Mouse (Mus musculus) hindbrain, embryonic 11.5 days (tissue): ENCODE data around the gene 9430097D07Rik. TPM values are rescaled to one million over a fixed set of nuclear protein-coding genes. Genes with fewer than 3 reads are reported as not detected.

Experiments
- ATAC-seq: fragments of 200-750 bp; cut with Nextera tagmentation; 2 replicates; pipeline ENCODE4 v1.8.0; 2017; ENCODE audit warnings: mild to moderate bottlenecking, moderate TSS enrichment, moderate library complexity; ENCODE audit not compliant: low FRiP score
- DNase-seq: peaks from one replicate; pipeline ENCODE4 v3.0.0-alpha.2; 2015; ENCODE audit warnings: low spot score
- H3K27ac ChIP-seq: fragments of 300-500 bp; sonication (generic); 2 replicates; pipeline ENCODE4 v1.5.1; 2014; ENCODE audit warnings: mild to moderate bottlenecking, low read depth, low read length
- H3K27me3 ChIP-seq: fragments of 300-500 bp; sonication (generic); 2 replicates; pipeline ENCODE4 v1.6.1; 2014; ENCODE audit warnings: mild to moderate bottlenecking, low read length, moderate library complexity, mixed read lengths; ENCODE audit not compliant: control insufficient read depth, insufficient read depth
- H3K36me3 ChIP-seq: fragments of 300-500 bp; sonication (generic); 2 replicates; pipeline ENCODE4 v1.6.1; 2014; ENCODE audit warnings: mild to moderate bottlenecking, low read length, moderate library complexity, mixed read lengths; ENCODE audit not compliant: control insufficient read depth, insufficient read depth
- H3K4me1 ChIP-seq: fragments of 300-500 bp; sonication (generic); replicated peaks from 2 replicates; pipeline ENCODE4 v1.6.1; 2014; ENCODE audit warnings: low read length, mixed read lengths; ENCODE audit not compliant: control insufficient read depth, insufficient read depth
- H3K4me2 ChIP-seq: fragments of 300-500 bp; sonication (generic); replicated peaks from 2 replicates; pipeline ENCODE4 v1.6.1; 2014; ENCODE audit warnings: mild to moderate bottlenecking, low read depth, low read length
- H3K4me3 ChIP-seq: fragments of 300-500 bp; sonication (generic); 2 replicates; pipeline ENCODE4 v1.5.1; 2014; ENCODE audit warnings: low read depth, low read length
- H3K9ac ChIP-seq: fragments of 300-500 bp; sonication (generic); 2 replicates; pipeline ENCODE4 v1.6.1; 2014; ENCODE audit warnings: low read depth, low read length
- H3K9me3 ChIP-seq: fragments of 300-500 bp; sonication (generic); 2 replicates; pipeline ENCODE4 v1.6.1; 2016; ENCODE audit warnings: low read length; ENCODE audit not compliant: control insufficient read depth
- WGBS: fragments of 180-500 bp; shearing (Covaris S2); extraction: QIAGEN DNeasy Blood & Tissue Kit; methylation state at CpG from one replicate; pipeline ENCODE4 v1.1.7; 2014; 5-methylcytosine and 5-hydroxymethylcytosine counted together
- polyA plus RNA-seq: library from polyadenylated mRNA; unstranded; fragments of >200 nt; fragmentation: Nextera tagmentation; extraction: Ambion mirVana; gene quantifications from 2 replicates; pipeline ENCODE4 v1.2.1, GENCODE M21; 2014

The 9430097D07Rik gene
- polyA plus RNA-seq, 1 experiment from 2014 or later: 0.37 TPM

DNA sequence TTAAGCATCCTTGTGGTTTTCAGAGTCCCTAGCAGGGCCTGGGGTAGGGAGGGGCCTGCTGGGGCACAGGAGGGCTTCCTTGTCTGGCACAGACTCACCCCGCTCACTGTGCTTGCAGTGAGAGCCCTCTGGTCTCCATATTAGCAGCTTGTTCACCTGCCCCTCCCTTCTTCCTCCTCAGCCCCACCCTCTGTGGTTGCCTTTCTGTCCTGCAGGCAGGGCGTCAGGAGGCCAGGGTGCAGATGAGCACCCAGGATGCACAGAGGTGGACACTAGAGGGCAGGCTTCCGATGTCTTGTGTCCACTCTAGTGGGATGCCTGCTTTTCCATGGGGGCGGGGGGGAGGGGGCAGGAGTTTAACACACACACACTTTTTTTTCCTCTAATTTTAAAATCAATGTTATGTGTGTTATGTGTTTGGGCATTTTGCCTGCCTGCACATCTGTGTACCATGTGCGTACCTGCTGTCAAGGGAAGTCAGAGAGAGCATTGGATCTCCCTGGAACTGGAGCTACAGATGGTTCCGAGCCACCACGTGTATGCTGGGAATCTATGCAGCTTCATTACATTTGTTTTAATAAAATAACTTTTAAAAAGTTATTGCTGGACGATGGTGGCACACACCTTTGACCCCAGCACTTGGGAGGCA, 26.1 kb upstream of the 9430097D07Rik start:
- no peak overlapping the region for H3K9ac ChIP-seq
- no peak for ATAC-seq

DNA sequence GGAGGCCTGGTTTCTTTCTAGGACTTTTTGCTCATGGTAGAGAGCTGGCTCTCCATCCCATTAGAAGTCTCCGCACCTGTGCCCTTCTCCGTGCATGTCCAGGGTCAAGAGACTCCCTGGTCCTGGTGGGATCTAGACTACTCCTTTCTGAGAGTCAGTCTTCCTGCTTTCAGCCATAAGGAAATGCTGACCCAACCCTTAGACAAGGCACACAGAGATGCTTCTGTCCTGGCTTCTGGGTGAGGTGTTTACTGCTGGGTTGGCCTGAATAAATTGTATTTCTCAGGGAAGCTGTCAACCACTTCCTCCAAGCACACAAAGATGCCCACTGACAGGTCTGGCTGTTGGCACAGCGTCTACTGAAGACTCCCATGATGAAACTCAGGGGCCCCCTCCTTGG, 23.9 kb upstream of the 9430097D07Rik start, which contains the start of gene St6galnac6:
St6galnac6 (plus strand) TSS at position 301 of the 400 bp plus-strand sequence.
- ATAC-seq: no peak

More for the DNA sequence above, 26.1 kb upstream of the 9430097D07Rik start:
- Histone ChIP-seq H3K4me1 (no peaks in the 10 kb centered on the region), H3K4me2 (no peak overlapping the region), H3K27ac (no peak overlapping the region), H3K36me3 (no peaks in the 10 kb centered on the region), H3K4me3 (no peak overlapping the region), H3K9me3 (no peaks in the 10 kb centered on the region), H3K27me3 (no peaks in the 10 kb centered on the region)
- 37% methylated on average over 8 of the region's 8 CpGs for WGBS
- DNase-seq: peak; percentile 62

DNA sequence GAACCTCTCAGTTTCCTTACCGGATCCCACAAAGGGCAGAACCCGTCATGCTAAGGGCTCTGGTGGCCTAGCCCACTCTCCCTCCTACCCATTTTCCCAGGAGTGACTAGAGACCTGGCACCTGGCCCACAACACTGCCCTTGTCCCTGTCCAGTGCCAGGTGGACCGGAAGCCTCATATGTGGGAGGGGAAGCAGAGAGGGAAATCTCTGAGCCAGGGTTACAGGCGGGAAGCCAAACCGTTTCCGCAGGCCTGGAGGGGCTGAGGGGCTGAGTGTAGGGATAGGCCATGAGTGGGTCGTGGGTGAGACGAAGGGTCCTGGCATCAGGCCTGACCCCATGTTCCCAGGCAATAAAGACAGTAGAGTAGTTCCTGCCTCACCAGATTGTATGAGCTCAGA, 23.0 kb upstream of the 9430097D07Rik start:
- Histone ChIP-seq H3K4me2 (no peak overlapping the region), H3K4me3 (no peak overlapping the region), H3K4me1 (no peaks in the 10 kb centered on the region), H3K9ac (no peak overlapping the region), H3K27ac (no peak overlapping the region), H3K27me3 (no peaks in the 10 kb centered on the region), H3K36me3 (no peaks in the 10 kb centered on the region), H3K9me3 (no peaks in the 10 kb centered on the region)
- DNase-seq (no peak), ATAC-seq (no peak)
- WGBS: 93% methylated on average over 8 of the region's 8 CpGs

More for the DNA sequence above, 23.9 kb upstream of the 9430097D07Rik start, which contains the start of gene St6galnac6:
- no peak within 1 kb of the TSS for H3K9ac ChIP-seq
- no peaks in the 10 kb centered on the region for H3K9me3 ChIP-seq
- DNase-seq: no peak
- H3K4me2 ChIP-seq: no peak within 1 kb of the TSS
- no peak within 1 kb of the TSS for H3K27ac ChIP-seq
- H3K27me3 ChIP-seq: no peaks in the 10 kb centered on the region
- no peaks in the 10 kb centered on the region for H3K36me3 ChIP-seq
- 92% methylated on average over 3 of the region's 3 CpGs for WGBS
- H3K4me1 ChIP-seq: no peaks in the 10 kb centered on the region
- no peak within 1 kb of the TSS for H3K4me3 ChIP-seq

DNA sequence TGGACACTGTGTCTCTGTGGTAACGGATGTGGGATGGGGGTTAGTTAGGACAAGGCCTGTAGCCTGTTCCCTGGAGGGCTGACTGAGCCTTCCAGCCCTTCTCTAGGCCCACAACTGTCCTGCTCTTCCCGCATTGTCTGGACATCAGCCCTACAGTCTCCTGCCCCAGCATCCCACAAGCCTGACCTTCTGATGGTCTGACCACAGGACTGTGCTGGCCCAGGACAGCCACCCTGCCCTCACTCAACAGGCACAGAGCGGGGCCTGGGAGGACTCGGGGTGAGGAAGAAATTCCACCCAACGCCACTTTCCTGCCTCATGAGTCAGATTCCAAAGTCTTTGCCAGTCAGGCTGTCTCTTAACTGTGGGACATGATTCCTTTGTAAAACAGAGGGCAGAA, 22.2 kb upstream of the 9430097D07Rik start:
- Histone ChIP-seq H3K4me3 (no peak overlapping the region), H3K4me1 (no peaks in the 10 kb centered on the region), H3K9me3 (no peaks in the 10 kb centered on the region), H3K27ac (no peak overlapping the region), H3K27me3 (no peaks in the 10 kb centered on the region), H3K36me3 (no peaks in the 10 kb centered on the region), H3K9ac (no peak overlapping the region), H3K4me2 (no peak overlapping the region)
- DNase-seq (no peak), ATAC-seq (no peak)
- 94% methylated on average over 5 of the region's 5 CpGs for WGBS

DNA sequence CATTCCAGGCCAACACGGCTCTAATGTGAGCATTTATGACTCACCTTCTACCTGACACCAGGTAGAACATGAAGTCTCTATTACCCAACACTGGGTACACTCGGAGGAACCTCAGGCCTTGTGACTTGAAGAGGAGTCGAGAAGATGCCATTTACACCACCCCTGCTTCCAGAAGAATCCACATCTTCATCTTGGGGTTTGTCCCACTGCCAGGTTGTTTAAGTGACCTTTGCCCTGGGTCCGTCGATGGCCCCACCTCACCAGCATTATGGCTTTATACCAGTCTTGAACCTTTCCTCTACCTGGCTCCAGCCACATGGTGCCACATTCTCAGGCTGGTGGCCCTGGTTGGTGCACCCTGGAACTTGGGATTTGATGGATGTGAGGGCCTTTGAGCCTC, 21.8 kb upstream of the 9430097D07Rik start:
- Histone ChIP-seq H3K9me3 (no peaks in the 10 kb centered on the region), H3K9ac (no peak overlapping the region), H3K4me1 (no peaks in the 10 kb centered on the region), H3K27me3 (no peaks in the 10 kb centered on the region), H3K4me3 (no peak overlapping the region), H3K4me2 (no peak overlapping the region), H3K27ac (no peak overlapping the region), H3K36me3 (no peaks in the 10 kb centered on the region)
- DNase-seq: no peak
- WGBS: 90% methylated on average over 5 of the region's 5 CpGs
- no peak for ATAC-seq

DNA sequence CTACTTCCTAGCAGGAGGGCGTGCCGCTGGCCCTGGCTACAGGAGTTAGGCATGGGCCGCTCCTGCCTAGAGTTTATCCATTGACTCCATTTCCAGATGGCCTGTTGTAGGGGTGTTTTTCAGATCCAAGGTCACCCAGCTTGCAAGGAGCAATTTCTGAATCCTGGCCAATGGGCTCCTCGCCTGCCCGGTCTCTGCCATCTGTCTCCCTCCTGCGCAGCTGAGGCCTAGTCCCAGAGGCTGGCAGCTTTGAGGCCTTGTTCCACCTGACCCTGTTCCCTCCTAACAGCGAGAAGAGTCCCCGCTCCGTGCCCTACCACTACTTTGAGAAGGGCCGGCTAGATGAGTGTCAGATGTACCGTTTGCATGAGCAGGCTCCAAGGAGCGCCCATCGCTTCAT, 21.2 kb upstream of the 9430097D07Rik start:
- DNase-seq (no peak), ATAC-seq (no peak)
- H3K36me3 ChIP-seq: no peaks in the 10 kb centered on the region
- H3K4me3 ChIP-seq: no peak overlapping the region
- H3K4me1 ChIP-seq: no peaks in the 10 kb centered on the region
- H3K4me2 ChIP-seq: no peak overlapping the region
- WGBS: 91% methylated on average over 13 of the region's 13 CpGs
- no peaks in the 10 kb centered on the region for H3K9me3 ChIP-seq
- no peak overlapping the region for H3K27ac ChIP-seq
- no peak overlapping the region for H3K9ac ChIP-seq
- no peaks in the 10 kb centered on the region for H3K27me3 ChIP-seq

DNA sequence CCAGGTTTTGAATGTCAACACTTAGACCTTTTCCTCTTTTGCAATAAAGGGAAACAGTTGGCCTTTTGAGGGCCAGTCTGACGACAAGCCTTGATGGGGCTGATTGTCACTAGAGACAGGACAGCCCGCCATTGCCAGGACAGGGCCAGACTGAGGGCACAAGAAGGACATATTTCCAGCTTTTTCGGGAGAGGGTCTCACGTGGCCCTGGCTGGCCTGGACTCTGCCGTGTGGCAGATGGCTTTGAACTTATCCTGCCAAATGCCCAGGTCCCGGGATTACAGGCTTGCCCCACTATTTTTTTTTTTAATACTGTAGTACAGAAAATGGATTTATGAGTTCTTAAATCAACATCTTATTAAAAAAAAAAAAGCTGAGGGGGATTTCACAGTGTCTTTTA, 15.8 kb upstream of the 9430097D07Rik start:
- Histone ChIP-seq H3K36me3 (no peaks in the 10 kb centered on the region), H3K4me2 (no peak overlapping the region), H3K4me3 (no peak overlapping the region), H3K27me3 (no peaks in the 10 kb centered on the region), H3K27ac (no peak overlapping the region), H3K9ac (no peak overlapping the region), H3K9me3 (no peaks in the 10 kb centered on the region), H3K4me1 (no peaks in the 10 kb centered on the region)
- ATAC-seq (no peak), DNase-seq (no peak)
- 74% methylated on average over 6 of the region's 6 CpGs for WGBS

DNA sequence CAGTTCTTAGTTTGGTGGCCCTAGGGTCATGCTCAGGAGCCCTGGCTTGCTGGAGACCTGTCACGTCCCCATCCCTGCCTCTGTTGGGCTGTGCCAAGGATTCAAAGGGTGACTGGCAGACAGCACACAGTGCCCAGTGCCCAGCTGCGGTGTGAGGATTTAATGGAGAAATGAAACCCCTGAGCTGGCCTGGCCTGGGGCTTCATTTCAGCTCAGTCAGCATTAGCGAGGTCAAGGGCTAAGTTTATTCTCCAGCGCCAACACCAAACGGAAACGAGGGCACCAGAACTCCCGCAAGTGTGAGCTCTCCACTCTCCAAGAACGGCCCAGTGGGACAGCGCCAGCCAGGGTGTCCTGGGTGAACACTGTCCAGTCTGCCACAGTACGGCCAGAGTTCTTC, 14.7 kb upstream of the 9430097D07Rik start:
- H3K4me3 ChIP-seq: no peak overlapping the region

DNA sequence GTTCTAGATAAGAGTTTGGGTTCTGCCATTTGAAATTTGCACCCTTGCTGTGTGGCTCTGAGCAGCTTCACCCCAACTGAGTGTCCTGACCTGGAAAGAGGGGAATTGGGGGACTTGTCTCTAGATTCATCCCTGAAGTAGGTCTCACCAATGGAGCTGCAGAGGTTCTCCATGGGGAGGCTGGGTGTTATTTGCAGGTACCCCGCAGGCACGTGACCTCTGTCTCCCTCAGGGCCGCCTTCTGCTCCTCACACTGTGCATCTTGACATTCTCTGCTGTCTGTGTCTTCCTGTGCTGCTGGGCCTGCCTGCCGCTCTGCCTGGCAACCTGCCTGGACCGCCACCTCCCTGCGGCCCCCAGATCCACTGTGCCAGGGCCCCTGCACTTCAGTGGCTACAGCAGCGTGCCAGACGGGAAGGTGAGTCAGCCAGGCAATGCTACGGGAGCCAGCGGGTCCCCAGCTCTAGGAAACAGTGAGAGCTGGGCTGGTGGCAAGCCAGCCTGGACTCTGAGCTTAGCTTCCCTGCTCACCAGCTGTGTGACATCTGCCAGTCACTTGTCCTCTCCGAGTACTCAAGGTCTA, 13.8 kb upstream of the 9430097D07Rik start:
- Histone ChIP-seq H3K4me1 (no peaks in the 10 kb centered on the region), H3K9ac (no peak overlapping the region), H3K27ac (no peak overlapping the region), H3K36me3 (no peaks in the 10 kb centered on the region), H3K27me3 (no peaks in the 10 kb centered on the region), H3K9me3 (no peaks in the 10 kb centered on the region), H3K4me2 (no peak overlapping the region), H3K4me3 (no peak overlapping the region)
- no peak for ATAC-seq
- 69% methylated on average over 11 of the region's 11 CpGs for WGBS
- no peak for DNase-seq

More for the DNA sequence above, 14.7 kb upstream of the 9430097D07Rik start:
- Histone ChIP-seq H3K27me3 (no peaks in the 10 kb centered on the region), H3K9ac (no peak overlapping the region), H3K4me1 (no peaks in the 10 kb centered on the region), H3K27ac (no peak overlapping the region), H3K36me3 (no peaks in the 10 kb centered on the region), H3K4me2 (no peak overlapping the region), H3K9me3 (no peaks in the 10 kb centered on the region)
- ATAC-seq (no peak), DNase-seq (no peak)
- 72% methylated on average over 10 of the region's 10 CpGs for WGBS
